ENCODE assay signal across 7 mouse cellular contexts in the genomic region with DNA sequence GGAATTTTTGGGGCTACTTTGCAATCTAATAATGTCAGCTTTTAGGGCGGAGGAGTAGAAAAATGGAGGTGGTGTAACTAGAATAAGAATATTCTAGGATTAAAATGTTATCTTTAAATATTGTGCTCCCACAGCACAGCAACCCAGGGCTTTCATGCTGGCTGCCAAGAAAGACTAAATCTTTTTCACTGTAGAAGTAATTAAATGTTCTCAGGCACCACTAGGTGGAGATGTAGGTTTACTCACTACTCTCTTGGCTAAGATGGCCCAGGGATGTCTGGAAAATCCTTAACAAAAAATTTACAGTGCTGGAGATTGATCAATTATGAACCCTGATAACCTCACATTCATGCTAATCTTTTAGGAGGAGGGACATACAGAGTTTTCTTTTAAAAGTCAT.
DNase-seq lines count a peak whose midpoint lies in the region; ATAC-seq and TF ChIP-seq lines count a peak whose summit lies in the region.

No protein-coding gene starts in this region.

- ATAC-seq in embryonic facial prominence, embryonic 14.5 days (ENCODE audit: low read depth), result peak; percentile 70; the same call in 1 of the 2 replicates

- H3K27ac ChIP-seq in layer of hippocampus, adult 2 months, result no peak overlapping the region
- H3K27ac ChIP-seq in embryonic facial prominence, embryonic 14.5 days (replicated peaks; ENCODE audit: low read depth, low read length), result no peak overlapping the region

- no peaks in the 10 kb centered on the region for H3K4me1 ChIP-seq in embryonic facial prominence, embryonic 14.5 days (ENCODE audit: control insufficient read depth, insufficient read depth, low read length)

- no peaks in the 10 kb centered on the region for H3K36me3 ChIP-seq in embryonic facial prominence, embryonic 14.5 days (ENCODE audit: control insufficient read depth, insufficient read depth, low read length)

- no peak overlapping the region for H3K4me3 ChIP-seq in layer of hippocampus, adult 2 months
- H3K4me3 ChIP-seq in embryonic facial prominence, embryonic 14.5 days (ENCODE audit: low read depth, low read length), result no peak overlapping the region

- H3K4me2 ChIP-seq in embryonic facial prominence, embryonic 14.5 days (ENCODE audit: low read depth, low read length), result no peak overlapping the region

- H3K27me3 ChIP-seq in embryonic facial prominence, embryonic 14.5 days (replicated peaks; ENCODE audit: control insufficient read depth, insufficient read depth, low read length), result no peaks in the 10 kb centered on the region

- H3K9me3 ChIP-seq in embryonic facial prominence, embryonic 14.5 days (ENCODE audit: control insufficient read depth, low read length), result no peaks in the 10 kb centered on the region

- peak; percentile 88 for TF ChIP-seq CTCF in layer of hippocampus, adult 2 months (conservative IDR thresholded peaks at IDR 0.05)

- WGBS in embryonic facial prominence, embryonic 14.5 days, result 53% methylated on average over 1 of the region's 1 CpGs

- peak; percentile 48 to 72 for DNase-seq in layer of hippocampus, adult 2 months (ENCODE audit: low spot score in 2 of 2)
- no peak for DNase-seq in layer of hippocampus, postnatal 36 days
- DNase-seq in Muller cell, postnatal 12 days (ENCODE audit: inconsistent ontology term), result peak; percentile 32
- DNase-seq in embryonic facial prominence, embryonic 14.5 days (ENCODE audit: low spot score), result peak; percentile 89
- peak; percentile 61 for DNase-seq in mesoderm, embryonic 11.5 days (ENCODE audit: low read depth, low spot score)
- DNase-seq in ovary, postnatal 36 days (ENCODE audit: low spot score), result no peak
- DNase-seq in adrenal gland, postnatal 14 days, result no peak

- no peak overlapping the region for H3K9ac ChIP-seq in embryonic facial prominence, embryonic 14.5 days (ENCODE audit: low read depth, low read length)

Comparison
In these comparisons a context has a peak if more than half of its experiments do, and no peak if none do; other contexts are left out.
1. DNase-seq: peak in layer of hippocampus, adult 2 months (2 of 2), Muller cell, postnatal 12 days (single experiment), embryonic facial prominence, embryonic 14.5 days (single experiment) and mesoderm, embryonic 11.5 days (single experiment); none in layer of hippocampus, postnatal 36 days (0 of 2), ovary, postnatal 36 days (single experiment) and adrenal gland, postnatal 14 days (single experiment).